Mouse (Mus musculus): Measurements from ENCODE around the gene Cass4. TPM values are rescaled to one million over a fixed set of nuclear protein-coding genes. Genes with fewer than 3 reads are reported as not detected.

The Cass4 gene
- polyA plus RNA-seq, 1 experiment from 2014 or later, result 0.35 TPM

- Histone ChIP-seq H3K4me1 (ENCODE audit: control insufficient read depth, insufficient read depth, low read length) (no peaks in the 10 kb centered on the region), H3K9ac (ENCODE audit: low read length) (no peak overlapping the region), H3K36me3 (ENCODE audit: control insufficient read depth, insufficient read depth, low read length) (no peaks in the 10 kb centered on the region), H3K27ac (replicated peaks; ENCODE audit: low read depth, low read length) (no peak overlapping the region), H3K4me3 (ENCODE audit: low read depth, low read length) (no peak overlapping the region), H3K27me3 (ENCODE audit: control insufficient read depth, insufficient read depth, low read length) (no peaks in the 10 kb centered on the region), H3K4me2 (ENCODE audit: low read depth, severe bottlenecking) (no peak overlapping the region), H3K9me3 (ENCODE audit: control insufficient read depth, low read length) (no peaks in the 10 kb centered on the region)
- DNase-seq (ENCODE audit: low spot score), result no peak
- no peak for ATAC-seq (ENCODE audit: insufficient number of reproducible peaks, low FRiP score, low TSS enrichment, low read depth)
- 79% methylated on average over 11 of the region's 11 CpGs for WGBS
These were observed 17.5 kb downstream of the Cass4 start for GRCm38 (mm10) chr2:172411091-172411490.

- Histone ChIP-seq H3K27ac (replicated peaks; ENCODE audit: low read depth, low read length) (no peak overlapping the region), H3K36me3 (ENCODE audit: control insufficient read depth, insufficient read depth, low read length) (no peaks in the 10 kb centered on the region), H3K9ac (ENCODE audit: low read length) (no peak overlapping the region), H3K27me3 (ENCODE audit: control insufficient read depth, insufficient read depth, low read length) (no peaks in the 10 kb centered on the region), H3K4me2 (ENCODE audit: low read depth, severe bottlenecking) (no peak overlapping the region), H3K9me3 (ENCODE audit: control insufficient read depth, low read length) (no peaks in the 10 kb centered on the region), H3K4me3 (ENCODE audit: low read depth, low read length) (no peak overlapping the region), H3K4me1 (ENCODE audit: control insufficient read depth, insufficient read depth, low read length) (no peaks in the 10 kb centered on the region)
- WGBS, result 19% methylated on average over 9 of the region's 9 CpGs
- peak; percentile 42 for DNase-seq (ENCODE audit: low spot score)
- ATAC-seq (ENCODE audit: insufficient number of reproducible peaks, low FRiP score, low TSS enrichment, low read depth), result no peak
These were observed 18.9 kb downstream of the Cass4 start for GRCm38 (mm10) chr2:172412454-172412853.

GRCm38 (mm10) chr2:172413273-172413672, 19.7 kb downstream of the Cass4 start:
- ATAC-seq (ENCODE audit: insufficient number of reproducible peaks, low FRiP score, low TSS enrichment, low read depth) (no peak), DNase-seq (ENCODE audit: low spot score) (no peak)
- no peak overlapping the region for H3K4me3 ChIP-seq (ENCODE audit: low read depth, low read length)
- H3K36me3 ChIP-seq (ENCODE audit: control insufficient read depth, insufficient read depth, low read length), result no peaks in the 10 kb centered on the region
- no peaks in the 10 kb centered on the region for H3K4me1 ChIP-seq (ENCODE audit: control insufficient read depth, insufficient read depth, low read length)
- 44% methylated on average over 4 of the region's 4 CpGs for WGBS
- H3K9me3 ChIP-seq (ENCODE audit: control insufficient read depth, low read length), result no peaks in the 10 kb centered on the region
- H3K9ac ChIP-seq (ENCODE audit: low read length), result no peak overlapping the region
- H3K27ac ChIP-seq (replicated peaks; ENCODE audit: low read depth, low read length), result no peak overlapping the region
- H3K27me3 ChIP-seq (ENCODE audit: control insufficient read depth, insufficient read depth, low read length), result no peaks in the 10 kb centered on the region
- H3K4me2 ChIP-seq (ENCODE audit: low read depth, severe bottlenecking), result no peak overlapping the region

- Histone ChIP-seq H3K4me1 (ENCODE audit: control insufficient read depth, insufficient read depth, low read length) (no peaks in the 10 kb centered on the region), H3K27me3 (ENCODE audit: control insufficient read depth, insufficient read depth, low read length) (no peaks in the 10 kb centered on the region), H3K9ac (ENCODE audit: low read length) (no peak overlapping the region), H3K4me2 (ENCODE audit: low read depth, severe bottlenecking) (no peak overlapping the region), H3K27ac (replicated peaks; ENCODE audit: low read depth, low read length) (no peak overlapping the region), H3K4me3 (ENCODE audit: low read depth, low read length) (no peak overlapping the region), H3K9me3 (ENCODE audit: control insufficient read depth, low read length) (no peaks in the 10 kb centered on the region), H3K36me3 (ENCODE audit: control insufficient read depth, insufficient read depth, low read length) (no peaks in the 10 kb centered on the region)
- DNase-seq (ENCODE audit: low spot score) (no peak), ATAC-seq (ENCODE audit: insufficient number of reproducible peaks, low FRiP score, low TSS enrichment, low read depth) (no peak)
- 49% methylated on average over 5 of the region's 5 CpGs for whole genome bisulfite sequencing
These were observed 20.3 kb downstream of the Cass4 start for GRCm38 (mm10) chr2:172413894-172414293.

GRCm38 (mm10) chr2:172416218-172416617, 22.6 kb downstream of the Cass4 start:
- whole genome bisulfite sequencing, result 57% methylated on average over 12 of the region's 12 CpGs
- no peaks in the 10 kb centered on the region for H3K4me1 ChIP-seq (ENCODE audit: control insufficient read depth, insufficient read depth, low read length)
- no peaks in the 10 kb centered on the region for H3K9me3 ChIP-seq (ENCODE audit: control insufficient read depth, low read length)
- no peak overlapping the region for H3K4me2 ChIP-seq (ENCODE audit: low read depth, severe bottlenecking)
- ATAC-seq (ENCODE audit: insufficient number of reproducible peaks, low FRiP score, low TSS enrichment, low read depth), result no peak
- no peaks in the 10 kb centered on the region for H3K36me3 ChIP-seq (ENCODE audit: control insufficient read depth, insufficient read depth, low read length)
- H3K27ac ChIP-seq (replicated peaks; ENCODE audit: low read depth, low read length), result no peak overlapping the region
- no peak overlapping the region for H3K9ac ChIP-seq (ENCODE audit: low read length)
- no peaks in the 10 kb centered on the region for H3K27me3 ChIP-seq (ENCODE audit: control insufficient read depth, insufficient read depth, low read length)
- H3K4me3 ChIP-seq (ENCODE audit: low read depth, low read length), result no peak overlapping the region
- no peak for DNase-seq (ENCODE audit: low spot score)

- Histone ChIP-seq H3K36me3 (ENCODE audit: control insufficient read depth, insufficient read depth, low read length) (no peaks in the 10 kb centered on the region), H3K4me1 (ENCODE audit: control insufficient read depth, insufficient read depth, low read length) (no peaks in the 10 kb centered on the region), H3K4me2 (ENCODE audit: low read depth, severe bottlenecking) (no peak overlapping the region), H3K9me3 (ENCODE audit: control insufficient read depth, low read length) (no peaks in the 10 kb centered on the region), H3K27me3 (ENCODE audit: control insufficient read depth, insufficient read depth, low read length) (no peaks in the 10 kb centered on the region), H3K27ac (replicated peaks; ENCODE audit: low read depth, low read length) (no peak overlapping the region), H3K9ac (ENCODE audit: low read length) (no peak overlapping the region), H3K4me3 (ENCODE audit: low read depth, low read length) (no peak overlapping the region)
- ATAC-seq (ENCODE audit: insufficient number of reproducible peaks, low FRiP score, low TSS enrichment, low read depth) (no peak), DNase-seq (ENCODE audit: low spot score) (no peak)
- WGBS, result 90% methylated on average over 5 of the region's 5 CpGs
These were observed 23.3 kb downstream of the Cass4 start for GRCm38 (mm10) chr2:172416876-172417275.

- H3K4me2 ChIP-seq (ENCODE audit: low read depth, severe bottlenecking), result no peak overlapping the region
- no peak overlapping the region for H3K4me3 ChIP-seq (ENCODE audit: low read depth, low read length)
- no peak for ATAC-seq (ENCODE audit: insufficient number of reproducible peaks, low FRiP score, low TSS enrichment, low read depth)
- H3K9me3 ChIP-seq (ENCODE audit: control insufficient read depth, low read length), result no peaks in the 10 kb centered on the region
- DNase-seq (ENCODE audit: low spot score), result no peak
- no peaks in the 10 kb centered on the region for H3K36me3 ChIP-seq (ENCODE audit: control insufficient read depth, insufficient read depth, low read length)
- no peaks in the 10 kb centered on the region for H3K4me1 ChIP-seq (ENCODE audit: control insufficient read depth, insufficient read depth, low read length)
- no peaks in the 10 kb centered on the region for H3K27me3 ChIP-seq (ENCODE audit: control insufficient read depth, insufficient read depth, low read length)
- 84% methylated on average over 5 of the region's 5 CpGs for WGBS
- H3K9ac ChIP-seq (ENCODE audit: low read length), result no peak overlapping the region
- no peak overlapping the region for H3K27ac ChIP-seq (replicated peaks; ENCODE audit: low read depth, low read length)
These were observed 24.6 kb downstream of the Cass4 start for GRCm38 (mm10) chr2:172418208-172418607.

GRCm38 (mm10) chr2:172430609-172431008, 37.0 kb downstream of the Cass4 start:
- no peak overlapping the region for H3K27ac ChIP-seq (replicated peaks; ENCODE audit: low read depth, low read length)
- H3K4me3 ChIP-seq (ENCODE audit: low read depth, low read length), result no peak overlapping the region
- no peaks in the 10 kb centered on the region for H3K27me3 ChIP-seq (ENCODE audit: control insufficient read depth, insufficient read depth, low read length)
- WGBS, result 86% methylated on average over 1 of the region's 1 CpGs
- ATAC-seq (ENCODE audit: insufficient number of reproducible peaks, low FRiP score, low TSS enrichment, low read depth), result no peak
- H3K36me3 ChIP-seq (ENCODE audit: control insufficient read depth, insufficient read depth, low read length), result no peaks in the 10 kb centered on the region
- H3K4me2 ChIP-seq (ENCODE audit: low read depth, severe bottlenecking), result no peak overlapping the region
- DNase-seq (ENCODE audit: low spot score), result no peak
- H3K9ac ChIP-seq (ENCODE audit: low read length), result no peak overlapping the region
- H3K4me1 ChIP-seq (ENCODE audit: control insufficient read depth, insufficient read depth, low read length), result no peaks in the 10 kb centered on the region
- no peaks in the 10 kb centered on the region for H3K9me3 ChIP-seq (ENCODE audit: control insufficient read depth, low read length)

GRCm38 (mm10) chr2:172433746-172434145, 40.2 kb downstream of the Cass4 start:
- Histone ChIP-seq H3K27ac (replicated peaks; ENCODE audit: low read depth, low read length) (no peak overlapping the region), H3K4me1 (ENCODE audit: control insufficient read depth, insufficient read depth, low read length) (no peaks in the 10 kb centered on the region), H3K9ac (ENCODE audit: low read length) (no peak overlapping the region), H3K4me3 (ENCODE audit: low read depth, low read length) (no peak overlapping the region), H3K27me3 (ENCODE audit: control insufficient read depth, insufficient read depth, low read length) (no peaks in the 10 kb centered on the region), H3K4me2 (ENCODE audit: low read depth, severe bottlenecking) (no peak overlapping the region), H3K9me3 (ENCODE audit: control insufficient read depth, low read length) (no peaks in the 10 kb centered on the region), H3K36me3 (ENCODE audit: control insufficient read depth, insufficient read depth, low read length) (no peaks in the 10 kb centered on the region)
- ATAC-seq (ENCODE audit: insufficient number of reproducible peaks, low FRiP score, low TSS enrichment, low read depth), result no peak
- WGBS, result 45% methylated on average over 5 of the region's 5 CpGs
- DNase-seq (ENCODE audit: low spot score), result no peak

All from limb, embryonic 11.5 days (tissue).